Mouse (Mus musculus): ENCODE data around the gene Fthl17f.
"Not testable (repeated sequence)": the region's sequence is repeated elsewhere in the genome, so short reads cannot be mapped to it uniquely, and the experiment has no call there.

The Fthl17f gene

GRCm38 (mm10) chrX:9062715-9063114, at the start of gene Fthl17f:
Fthl17f (plus strand) TSS chrX:9063015.
- DNase-seq (ENCODE audit: inconsistent ontology term), result not testable (repeated sequence)

DNA sequence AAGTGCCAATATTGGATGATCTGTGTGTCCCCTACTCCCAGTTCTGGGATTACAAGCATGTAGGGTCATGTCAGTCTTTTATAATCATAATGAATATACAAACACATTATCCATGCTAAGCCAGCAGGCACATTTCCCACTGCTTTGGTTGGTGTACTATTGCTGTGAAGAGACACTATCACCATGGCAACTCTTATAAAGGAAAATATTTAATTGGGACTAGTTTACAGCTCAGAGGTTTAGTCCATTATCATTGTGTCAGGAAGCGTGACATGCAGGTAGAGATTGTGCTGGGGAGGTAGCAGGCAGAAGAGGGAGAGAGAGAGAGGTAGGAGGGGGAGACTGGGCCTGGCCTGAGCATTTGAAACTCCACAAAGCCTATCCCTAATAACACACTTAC, 46.7 kb upstream of the Fthl17f start:
- no peak for DNase-seq (ENCODE audit: inconsistent ontology term)

DNA sequence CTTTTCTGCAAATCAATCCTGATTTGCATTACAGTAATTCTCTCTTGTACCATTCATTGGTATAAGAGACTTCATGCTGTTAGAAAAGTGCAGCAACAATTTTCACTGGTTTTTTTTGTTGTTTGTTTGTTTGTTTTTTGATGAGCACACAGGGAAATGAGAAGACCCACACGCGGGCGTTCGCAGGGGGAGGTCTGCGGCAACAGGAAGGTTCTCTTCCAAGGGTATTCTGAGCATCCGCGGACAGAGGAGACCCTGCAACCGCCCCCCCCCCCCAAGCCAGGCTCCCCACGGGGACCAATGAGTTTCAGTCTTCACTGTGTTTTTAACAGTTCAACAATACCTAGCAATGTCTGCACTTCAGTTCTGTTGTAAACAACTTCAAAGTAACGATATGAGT, 43.3 kb upstream of the Fthl17f start:
- DNase-seq (ENCODE audit: inconsistent ontology term), result no peak

DNA sequence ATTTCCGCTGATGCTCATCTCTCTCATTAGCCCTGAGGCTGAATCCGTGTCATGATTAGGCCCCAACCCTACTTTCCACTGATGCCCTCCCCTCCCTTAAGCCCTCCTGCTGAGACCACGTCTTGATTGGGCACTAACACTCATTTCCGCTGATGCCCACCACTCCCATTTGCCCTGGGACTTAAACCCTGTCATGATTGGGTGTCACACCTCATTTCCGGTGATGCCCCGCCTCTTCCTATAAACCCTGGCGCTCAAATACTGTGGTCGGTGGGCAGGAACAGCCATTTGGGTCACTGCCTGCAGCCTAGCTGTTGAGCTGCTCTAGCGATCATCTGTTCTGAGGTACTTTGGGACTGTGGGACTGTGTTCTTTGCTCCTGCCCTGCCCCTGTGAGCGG, 29.6 kb upstream of the Fthl17f start, which contains the start of gene Fthl17e:
Gene Fthl17e (plus strand): TSS at position 301 of the 400 bp plus-strand sequence.
- not testable (repeated sequence) for DNase-seq (ENCODE audit: inconsistent ontology term)

- not testable (repeated sequence) for DNase-seq (ENCODE audit: inconsistent ontology term)
Observed at GRCm38 (mm10) chrX:9041611-9042010, 21.2 kb upstream of the Fthl17f start.

DNA sequence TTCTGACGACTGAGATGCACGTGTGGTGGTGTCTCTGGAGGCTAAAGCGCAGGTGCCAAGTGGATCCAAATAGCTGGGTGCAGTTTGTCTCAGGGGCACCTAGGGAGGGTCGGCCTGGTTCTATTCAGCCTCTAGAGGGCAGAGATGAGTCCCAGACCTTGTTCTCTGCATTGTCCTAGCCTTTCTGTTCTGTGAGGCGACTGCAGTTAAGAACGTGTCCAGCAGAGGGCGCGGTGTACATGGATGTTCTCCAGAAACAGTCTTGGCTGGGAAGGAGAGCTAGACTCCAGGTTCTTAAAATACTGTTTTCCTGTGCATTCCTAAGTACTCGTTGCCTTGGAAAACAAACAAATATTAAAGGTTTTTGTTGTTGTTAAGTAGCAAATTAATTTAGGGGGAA, 1.9 kb upstream of the Fthl17f start:
- DNase-seq (ENCODE audit: inconsistent ontology term), result peak; percentile 3

- peak; percentile 92 for DNase-seq (ENCODE audit: inconsistent ontology term)
Observed at GRCm38 (mm10) chrX:9062101-9062500, 714 bp upstream of the Fthl17f start.

DNA sequence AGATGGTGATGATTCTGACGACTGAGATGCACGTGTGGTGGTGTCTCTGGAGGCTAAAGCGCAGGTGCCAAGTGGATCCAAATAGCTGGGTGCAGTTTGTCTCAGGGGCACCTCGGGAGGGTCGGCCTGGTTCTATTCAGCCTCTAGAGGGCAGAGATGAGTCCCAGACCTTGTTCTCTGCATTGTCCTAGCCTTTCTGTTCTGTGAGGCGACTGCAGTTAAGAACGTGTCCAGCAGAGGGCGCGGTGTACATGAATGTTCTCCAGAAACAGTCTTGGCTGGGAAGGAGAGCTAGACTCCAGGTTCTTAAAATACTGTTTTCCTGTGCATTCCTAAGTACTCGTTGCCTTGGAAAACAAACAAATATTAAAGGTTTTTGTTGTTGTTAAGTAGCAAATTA, 14.9 kb downstream of the Fthl17f start:
- not testable (repeated sequence) for DNase-seq (ENCODE audit: inconsistent ontology term)

GRCm38 (mm10) chrX:9095066-9095465, 32.3 kb downstream of the Fthl17f start:
- DNase-seq (ENCODE audit: inconsistent ontology term), result not testable (repeated sequence)

DNA sequence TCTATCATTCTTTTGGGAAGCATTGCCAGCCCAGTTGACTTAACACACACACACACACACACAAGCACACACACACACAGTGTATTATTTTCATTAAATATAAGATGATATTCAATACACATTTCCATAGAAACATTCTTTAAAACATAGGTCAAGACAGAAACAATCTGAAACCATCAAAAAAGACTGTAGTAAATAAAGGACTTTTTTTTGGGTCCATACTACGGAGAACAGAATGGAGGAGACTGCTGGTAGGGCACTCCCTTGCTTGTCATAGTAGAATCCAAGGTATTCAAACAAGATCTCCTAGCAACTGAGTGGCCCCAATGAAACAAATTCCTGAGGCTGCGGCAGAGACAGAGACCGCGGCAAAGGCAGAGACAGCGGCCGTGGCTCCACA, 41.4 kb downstream of the Fthl17f start, which contains the start of gene 4930402K13Rik:
Gene 4930402K13Rik (plus strand): TSS at position 301 of the 400 bp plus-strand sequence.
- DNase-seq (ENCODE audit: inconsistent ontology term), result no peak

- DNase-seq (ENCODE audit: inconsistent ontology term), result no peak
Observed at GRCm38 (mm10) chrX:9110381-9110780, 47.6 kb downstream of the Fthl17f start.

Measured in Muller cell, postnatal 12 days (primary cell).